Mouse (Mus musculus): ENCODE results near the gene Card11. TPM values are rescaled to one million over a fixed set of nuclear protein-coding genes. Genes with fewer than 3 reads are reported as not detected.

The Card11 gene
- polyA plus RNA-seq, 1 experiment from 2014 or later = not detected

DNA sequence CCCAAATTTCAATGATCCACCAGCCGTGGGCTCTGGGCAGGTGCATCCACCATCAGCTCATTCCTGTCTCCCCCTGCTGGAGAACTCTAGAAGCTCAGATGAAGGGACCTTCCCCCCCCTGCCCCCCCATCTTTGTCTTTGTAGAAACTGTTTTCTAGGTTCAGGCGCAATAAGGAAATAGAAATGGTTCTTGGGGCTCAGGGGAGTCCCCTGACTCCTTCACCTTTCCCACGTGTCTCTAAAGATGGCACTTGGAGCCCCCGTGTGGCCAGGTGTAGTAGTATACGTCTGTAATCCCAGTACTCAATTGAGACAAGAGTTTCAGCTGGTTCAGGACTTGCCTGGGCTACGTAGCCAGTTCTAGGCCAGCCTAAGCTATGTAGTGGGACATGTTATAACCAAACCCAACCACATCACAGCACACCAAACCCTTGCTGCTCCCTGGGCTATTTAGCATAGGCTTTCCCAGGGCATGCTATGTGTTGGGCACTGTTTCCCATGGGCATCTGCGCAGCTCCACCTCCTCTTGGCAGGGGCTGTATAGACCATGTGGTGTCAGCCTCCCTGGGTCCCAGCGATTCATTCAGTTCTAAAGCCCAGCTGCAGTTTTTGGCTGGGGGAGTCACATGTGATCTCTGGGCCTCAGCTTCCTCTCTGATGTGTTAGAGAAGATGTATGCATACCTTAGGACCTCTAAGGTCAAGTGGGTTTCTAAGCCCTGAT, 142.8 kb downstream of the Card11 start:
- H3K4me3 ChIP-seq = no peak overlapping the region
- no peaks in the 10 kb centered on the region for H3K36me3 ChIP-seq
- ATAC-seq (ENCODE audit: low FRiP score) = no peak
- H3K9ac ChIP-seq = no peak overlapping the region
- H3K4me2 ChIP-seq (replicated peaks) = no peak overlapping the region
- whole genome bisulfite sequencing = 61% methylated on average over 8 of the region's 8 CpGs
- H3K9me3 ChIP-seq (replicated peaks) = no peaks in the 10 kb centered on the region
- peaks cover 5% of the 10 kb centered on the region; the same call in 1 of the 2 replicates for H3K4me1 ChIP-seq
- no peaks in the 10 kb centered on the region for H3K27me3 ChIP-seq
- H3K27ac ChIP-seq = no peak overlapping the region

DNA sequence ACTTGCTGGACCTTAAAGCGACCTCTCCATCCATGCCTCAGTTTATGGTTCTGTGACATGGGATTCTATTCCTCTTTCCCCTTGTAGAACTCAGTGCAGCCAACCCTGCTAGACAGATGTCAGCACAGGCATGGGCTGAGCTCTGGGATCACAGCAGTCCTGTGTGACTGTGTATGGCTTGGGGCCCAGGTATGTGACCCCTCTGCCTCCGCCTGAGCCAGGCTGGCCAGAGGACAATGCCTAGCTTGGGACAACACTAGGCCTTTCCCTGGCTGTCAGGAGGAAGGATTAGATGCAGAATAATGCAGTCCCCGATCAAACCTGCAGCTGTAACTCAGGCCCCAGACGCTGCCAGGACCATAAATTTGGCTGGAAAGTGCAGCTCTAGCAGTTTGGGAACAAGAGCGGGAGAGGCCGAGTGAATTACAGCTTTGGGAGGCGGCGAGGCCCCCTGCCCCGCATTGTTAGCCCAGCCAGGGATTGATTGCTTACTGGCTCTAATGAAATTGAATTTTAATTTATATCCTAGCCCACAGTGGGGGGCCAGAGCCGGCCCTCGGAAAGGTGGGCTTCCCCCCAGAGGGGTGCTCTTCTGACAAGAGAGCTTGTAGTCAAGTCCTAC, 144.4 kb downstream of the Card11 start:
- Histone ChIP-seq H3K27ac (no peak overlapping the region), H3K36me3 (no peaks in the 10 kb centered on the region), H3K9ac (no peak overlapping the region), H3K9me3 (replicated peaks) (peaks cover 7% of the 10 kb centered on the region), H3K4me1 (peaks cover 5% of the 10 kb centered on the region; the same call in 1 of the 2 replicates), H3K4me3 (no peak overlapping the region), H3K27me3 (no peaks in the 10 kb centered on the region), H3K4me2 (replicated peaks) (no peak overlapping the region)
- ATAC-seq (ENCODE audit: low FRiP score) = no peak
- 56% methylated on average over 11 of the region's 11 CpGs for WGBS

DNA sequence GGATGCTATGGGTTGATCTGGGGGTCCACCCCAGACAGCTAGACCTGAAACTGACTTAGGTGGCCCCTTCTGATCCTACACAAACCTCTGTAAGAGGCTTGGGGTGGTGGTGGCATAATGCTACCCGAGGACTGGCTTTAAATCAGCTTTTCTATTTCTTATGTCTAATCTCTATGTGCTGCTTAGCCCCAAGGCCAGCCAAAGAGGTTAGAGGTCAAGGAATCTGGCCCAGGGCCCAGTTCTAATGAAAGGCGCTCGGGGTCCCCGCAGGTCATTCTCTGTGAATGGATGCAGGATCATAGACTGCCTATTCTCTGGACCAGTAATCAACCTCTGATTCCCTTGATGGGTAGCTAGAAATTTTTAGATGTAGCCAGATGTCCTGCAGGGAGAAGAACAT, 145.7 kb downstream of the Card11 start:
- Histone ChIP-seq H3K4me1 (peaks cover 5% of the 10 kb centered on the region; the same call in 1 of the 2 replicates), H3K9me3 (replicated peaks) (peaks cover 9% of the 10 kb centered on the region), H3K27me3 (no peaks in the 10 kb centered on the region), H3K36me3 (no peaks in the 10 kb centered on the region), H3K4me3 (no peak overlapping the region), H3K9ac (no peak overlapping the region), H3K4me2 (replicated peaks) (no peak overlapping the region), H3K27ac (no peak overlapping the region)
- ATAC-seq (ENCODE audit: low FRiP score) = no peak
- 81% methylated on average over 4 of the region's 4 CpGs for WGBS

DNA sequence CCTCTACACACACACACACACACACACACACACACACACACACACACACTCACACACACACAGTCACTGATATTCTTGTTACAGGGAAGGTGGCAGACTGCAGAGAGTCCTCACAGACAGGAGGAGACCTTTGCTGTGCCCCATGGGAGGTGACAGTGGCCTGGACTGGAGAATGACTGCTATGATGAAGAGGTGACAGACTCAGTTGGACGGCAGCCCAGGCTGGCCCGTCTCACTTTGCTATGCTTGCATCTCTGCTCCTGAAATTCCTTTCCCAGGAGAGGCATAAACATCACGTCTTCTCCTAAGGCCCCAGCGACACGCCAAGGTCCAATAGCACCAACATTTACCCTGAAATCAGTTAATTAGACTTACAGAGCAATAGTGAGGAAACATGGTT, 146.7 kb downstream of the Card11 start:
- H3K4me3 ChIP-seq = no peak overlapping the region
- H3K4me1 ChIP-seq = peaks cover 5% of the 10 kb centered on the region; the same call in 1 of the 2 replicates
- 87% methylated on average over 5 of the region's 5 CpGs for WGBS
- ATAC-seq (ENCODE audit: low FRiP score) = no peak
- H3K4me2 ChIP-seq (replicated peaks) = no peak overlapping the region
- no peak overlapping the region for H3K9ac ChIP-seq
- H3K27ac ChIP-seq = no peak overlapping the region
- H3K27me3 ChIP-seq = no peaks in the 10 kb centered on the region
- peaks cover 9% of the 10 kb centered on the region for H3K9me3 ChIP-seq (replicated peaks)
- H3K36me3 ChIP-seq = no peaks in the 10 kb centered on the region

DNA sequence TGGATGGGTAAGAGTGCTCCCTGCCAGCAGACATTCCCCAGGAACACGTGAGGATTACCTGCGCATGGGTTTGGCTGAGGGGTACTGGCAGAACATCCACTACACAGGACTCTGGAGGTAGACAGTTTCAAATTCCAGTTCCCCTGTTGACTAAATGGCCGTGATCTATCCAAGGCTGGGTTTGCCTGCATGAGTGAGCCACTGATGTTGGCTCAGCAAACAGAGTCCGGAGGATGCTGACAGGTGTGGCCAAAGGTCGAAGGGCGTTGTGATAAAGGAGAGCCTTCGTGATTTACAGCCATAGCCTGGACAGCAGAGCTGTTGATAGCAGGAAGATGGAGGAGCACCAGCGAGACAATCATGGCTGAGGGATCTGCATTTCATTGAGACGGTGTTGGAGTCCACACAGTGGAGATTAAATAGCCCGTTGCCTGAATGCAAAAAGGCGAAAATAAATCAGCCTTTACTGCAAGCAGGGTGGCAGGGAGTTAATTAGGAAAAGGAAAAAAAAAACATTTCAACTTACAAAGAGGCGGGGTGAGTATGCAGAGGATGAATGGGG, 147.9 kb downstream of the Card11 start:
- no peak for ATAC-seq (ENCODE audit: low FRiP score)
- Histone ChIP-seq H3K4me1 (peaks cover 7% of the 10 kb centered on the region; the same call in 1 of the 2 replicates), H3K27me3 (no peaks in the 10 kb centered on the region), H3K9me3 (replicated peaks) (peaks cover 9% of the 10 kb centered on the region), H3K4me2 (replicated peaks) (no peak overlapping the region), H3K36me3 (no peaks in the 10 kb centered on the region), H3K27ac (no peak overlapping the region), H3K9ac (no peak overlapping the region), H3K4me3 (no peak overlapping the region)
- WGBS = 75% methylated on average over 12 of the region's 12 CpGs

DNA sequence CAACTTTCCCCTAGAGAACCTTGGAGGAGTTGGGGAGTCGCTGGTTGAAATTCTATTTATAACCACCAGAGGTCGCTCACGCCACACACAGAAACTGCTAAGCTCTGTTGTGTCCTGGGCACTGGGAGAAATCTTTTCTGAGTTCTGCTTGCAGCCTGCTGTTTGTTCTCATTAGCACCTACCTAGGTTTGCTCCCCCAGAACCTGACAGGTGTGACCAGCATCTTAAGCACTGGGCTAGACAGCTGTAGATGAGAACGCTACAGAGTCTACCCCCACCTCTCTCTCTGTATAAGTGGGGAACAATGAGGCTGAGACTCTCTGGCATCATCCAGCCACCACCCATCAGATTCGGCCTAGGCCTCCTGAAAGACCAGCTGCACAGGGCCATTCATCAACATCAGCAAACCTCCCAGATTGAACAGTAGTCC, 153.1 kb downstream of the Card11 start:
- 0 out of 2 replicates have a peak, but pooled peaks cover 4% of the 10 kb centered on the region for H3K4me1 ChIP-seq
- no peak overlapping the region for H3K4me2 ChIP-seq (replicated peaks)
- peak; percentile 60 for ATAC-seq (ENCODE audit: low FRiP score)
- H3K4me3 ChIP-seq = no peak overlapping the region
- H3K9me3 ChIP-seq (replicated peaks) = peaks cover 9% of the 10 kb centered on the region
- no peak overlapping the region for H3K9ac ChIP-seq
- 9% methylated on average over 5 of the region's 5 CpGs for WGBS
- no peaks in the 10 kb centered on the region for H3K36me3 ChIP-seq
- H3K27me3 ChIP-seq = no peaks in the 10 kb centered on the region
- H3K27ac ChIP-seq = no peak overlapping the region

DNA sequence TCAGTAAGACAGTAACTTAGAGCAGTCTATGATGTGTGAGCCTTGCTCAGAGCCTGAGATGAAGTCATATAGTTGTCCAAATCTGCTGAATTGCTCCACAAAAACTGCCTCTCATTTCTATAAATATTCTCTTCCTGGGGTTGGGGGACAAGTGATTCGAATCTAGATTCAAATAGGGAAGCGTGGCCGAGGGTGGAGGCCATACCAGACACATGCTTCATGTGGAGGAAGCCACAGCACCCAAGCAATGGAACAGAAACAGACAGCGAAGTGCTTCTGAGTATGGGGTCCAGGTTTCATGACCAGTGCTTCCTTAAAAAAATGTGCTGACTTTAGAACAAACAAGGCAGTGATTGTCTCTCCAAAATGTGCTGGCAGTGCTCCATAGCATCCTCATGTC, 158.4 kb downstream of the Card11 start:
- no peak overlapping the region for H3K9ac ChIP-seq
- 76% methylated on average over 4 of the region's 4 CpGs for WGBS
- no peaks in the 10 kb centered on the region for H3K9me3 ChIP-seq (replicated peaks)
- no peaks in the 10 kb centered on the region for H3K27me3 ChIP-seq
- ATAC-seq (ENCODE audit: low FRiP score) = no peak
- no peak overlapping the region for H3K27ac ChIP-seq
- no peak overlapping the region for H3K4me3 ChIP-seq
- no peak overlapping the region for H3K4me2 ChIP-seq (replicated peaks)
- H3K36me3 ChIP-seq = no peaks in the 10 kb centered on the region
- H3K4me1 ChIP-seq = no peaks in the 10 kb centered on the region

DNA sequence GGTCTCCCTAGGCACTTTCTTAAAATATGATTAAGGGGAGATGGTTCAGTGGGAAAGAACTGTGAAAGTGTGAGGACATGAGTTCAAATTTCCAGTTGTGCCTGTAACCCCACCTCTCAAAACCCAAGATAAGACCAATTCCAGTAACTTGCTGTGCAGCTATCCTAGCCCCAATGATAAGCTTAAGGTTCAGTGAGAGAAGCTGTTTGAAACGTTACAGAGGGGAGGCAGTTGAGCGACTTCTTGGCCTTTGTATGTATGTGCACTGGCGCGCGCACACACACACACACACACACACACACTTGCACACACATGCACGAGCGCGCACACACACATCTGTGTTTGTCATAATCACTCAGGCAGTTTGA, 169.3 kb downstream of the Card11 start:
- no peaks in the 10 kb centered on the region for H3K36me3 ChIP-seq
- no peak overlapping the region for H3K27ac ChIP-seq
- ATAC-seq (ENCODE audit: low FRiP score) = no peak
- H3K4me3 ChIP-seq = 0 out of 2 replicates have a peak overlapping the region, but pooled peaks have one; percentile 18
- peak overlapping the region; percentile 46 for H3K4me2 ChIP-seq (replicated peaks)
- WGBS = 79% methylated on average over 8 of the region's 8 CpGs
- H3K9ac ChIP-seq = no peak overlapping the region
- H3K9me3 ChIP-seq (replicated peaks) = no peaks in the 10 kb centered on the region
- H3K27me3 ChIP-seq = no peaks in the 10 kb centered on the region
- H3K4me1 ChIP-seq = peaks cover 39% of the 10 kb centered on the region

DNA sequence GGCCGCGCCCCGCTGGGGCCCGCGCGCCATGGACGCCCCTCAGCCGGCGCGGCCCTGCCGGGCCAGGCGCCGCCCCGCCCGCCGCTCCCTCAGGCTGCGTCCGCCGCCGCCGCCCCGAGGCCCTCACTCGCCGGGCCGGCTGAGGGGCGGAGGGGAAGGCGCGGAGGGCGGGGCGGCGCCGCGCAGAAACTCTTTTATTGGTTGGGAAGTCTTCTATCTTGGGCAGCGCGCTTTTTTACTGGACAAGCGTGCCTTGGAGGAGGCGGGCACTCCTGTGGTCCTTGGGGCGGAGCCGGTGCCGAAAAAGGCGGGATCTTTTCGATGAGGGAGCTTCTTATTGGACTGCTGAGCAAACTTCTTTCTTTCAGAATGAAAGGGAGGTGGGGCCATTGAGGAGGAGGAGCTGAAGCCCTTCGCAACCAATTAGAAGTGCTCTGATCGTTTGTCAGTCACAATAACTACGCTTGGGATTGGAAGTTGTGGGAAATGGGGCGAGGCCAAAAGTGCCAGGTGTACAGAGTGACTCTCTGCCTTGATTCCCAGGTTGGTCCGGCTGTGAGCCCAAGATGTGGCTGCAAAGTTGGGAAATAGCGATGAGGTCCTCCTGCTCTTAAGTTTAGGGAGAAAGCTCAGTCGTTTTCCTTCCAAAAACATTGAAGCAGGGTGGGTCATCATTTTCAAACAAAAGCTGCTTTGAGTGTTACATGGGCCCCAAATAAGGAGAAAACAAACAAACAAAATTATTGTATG, 169.9 kb downstream of the Card11 start, which contains the start of gene Gna12:
Gna12 (minus strand) TSS at position 118 of the 750 bp plus-strand sequence.
- peak within 1 kb of the TSS; percentile 81 for H3K27ac ChIP-seq
- WGBS = under 1% methylated on average over 45 of the region's 49 CpGs
- no peaks in the 10 kb centered on the region for H3K36me3 ChIP-seq
- peaks cover 43% of the 10 kb centered on the region for H3K4me1 ChIP-seq
- H3K9me3 ChIP-seq (replicated peaks) = no peaks in the 10 kb centered on the region
- peak; percentile 99 for ATAC-seq (ENCODE audit: low FRiP score)
- H3K4me2 ChIP-seq (replicated peaks) = peak within 1 kb of the TSS; percentile 90
- peak within 1 kb of the TSS; percentile 80 for H3K4me3 ChIP-seq
- H3K9ac ChIP-seq = peak within 1 kb of the TSS; percentile 80
- H3K27me3 ChIP-seq = no peaks in the 10 kb centered on the region

DNA sequence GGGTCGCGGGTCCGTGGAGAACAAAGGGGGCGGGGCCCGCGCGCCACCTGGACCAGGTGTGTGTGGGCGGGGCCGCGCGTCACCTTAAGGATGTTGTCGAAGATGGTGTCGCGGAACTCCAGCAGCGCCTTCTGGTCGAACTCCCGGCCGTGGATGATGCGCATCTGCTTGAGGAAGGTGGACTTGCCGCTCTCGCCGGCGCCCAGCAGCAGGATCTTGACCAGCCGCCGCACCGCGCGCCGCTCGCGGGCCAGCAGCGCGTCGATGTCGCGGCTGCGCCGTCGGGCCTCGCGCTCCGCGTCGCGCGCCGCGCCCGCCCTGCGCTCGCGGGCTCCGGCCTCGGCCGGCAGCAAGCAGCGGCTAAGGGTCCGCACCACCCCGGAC, 170.5 kb downstream of the Card11 start:
- Histone ChIP-seq H3K27me3 (no peaks in the 10 kb centered on the region), H3K4me1 (peaks cover 43% of the 10 kb centered on the region), H3K36me3 (no peaks in the 10 kb centered on the region), H3K4me3 (peak overlapping the region; percentile 80), H3K9me3 (replicated peaks) (no peaks in the 10 kb centered on the region), H3K27ac (peak overlapping the region; percentile 81), H3K4me2 (replicated peaks) (peak overlapping the region; percentile 90), H3K9ac (peak overlapping the region; percentile 80)
- ATAC-seq (ENCODE audit: low FRiP score) = no peak
- under 1% methylated on average over 55 of the region's 58 CpGs for WGBS

DNA sequence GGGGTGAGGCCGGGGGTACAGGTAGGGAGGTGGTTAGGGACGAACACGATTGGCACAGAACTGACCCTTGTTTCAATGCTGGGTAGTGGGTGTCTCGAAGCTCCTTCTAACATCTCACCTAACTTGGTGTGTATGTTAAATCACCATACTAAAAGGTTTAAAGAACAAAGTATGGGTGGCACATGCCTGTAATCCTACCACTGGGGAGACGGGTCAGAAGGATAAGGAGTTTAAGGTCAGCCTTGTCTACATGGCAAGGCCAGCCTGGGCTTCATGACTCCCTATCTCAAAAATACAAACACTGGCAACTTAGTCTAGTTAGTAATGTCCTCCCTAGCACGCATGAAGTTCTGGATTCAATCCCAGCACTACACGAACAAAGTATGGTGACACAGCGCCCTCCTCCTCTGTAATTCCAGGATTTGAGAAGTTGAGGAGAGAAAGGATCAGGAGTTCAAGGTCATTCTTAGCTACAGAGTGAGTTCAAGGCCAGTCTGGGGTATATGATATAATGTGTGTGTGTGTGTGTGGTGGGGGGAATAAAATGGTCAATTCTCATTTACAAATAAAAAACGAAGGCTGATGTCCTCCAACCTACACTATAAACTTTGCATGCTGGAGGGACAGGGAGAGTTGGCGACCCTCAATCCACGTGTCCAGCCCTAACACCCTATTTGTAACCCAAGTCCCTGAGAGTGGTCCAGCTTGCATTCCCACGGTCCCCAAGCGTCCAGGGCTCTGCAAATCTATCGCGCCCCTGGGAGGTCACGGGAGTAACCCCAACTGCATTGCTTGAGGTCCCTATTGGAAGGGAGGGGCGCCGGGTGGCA, 171.1 kb downstream of the Card11 start:
- Histone ChIP-seq H3K4me2 (replicated peaks) (peak overlapping the region; percentile 90), H3K9ac (peak overlapping the region; percentile 80), H3K4me1 (peaks cover 43% of the 10 kb centered on the region), H3K4me3 (peak overlapping the region; percentile 80), H3K27me3 (no peaks in the 10 kb centered on the region), H3K27ac (peak overlapping the region; percentile 81), H3K9me3 (replicated peaks) (no peaks in the 10 kb centered on the region), H3K36me3 (0 out of 2 replicates have a peak, but pooled peaks cover under 1% of the 10 kb centered on the region)
- no peak for ATAC-seq (ENCODE audit: low FRiP score)
- 39% methylated on average over 18 of the region's 18 CpGs for WGBS

Measured in hindbrain, embryonic 12.5 days (tissue).